Mouse (Mus musculus) 3134 (cell line): Measurements from ENCODE around the gene A330070K13Rik.

Source experiments
- DNase-seq: peaks from one replicate; pipeline ENCODE4 v3.0.0-alpha.2; 2011; ENCODE audit warnings: low spot score; ENCODE audit not compliant: insufficient read length; ENCODE audit errors: extremely low read depth

A330070K13Rik gene

GRCm38 (mm10) chr5:130384222-130384912, at the start of gene A330070K13Rik:
TSS of gene A330070K13Rik (minus strand) at chr5:130384631.
- peak; percentile 21 for DNase-seq

- peak; percentile 6 for DNase-seq
Observed at GRCm38 (mm10) chr5:130411516-130411915, 27.1 kb upstream of the A330070K13Rik start.

- DNase-seq, result no peak
Observed at GRCm38 (mm10) chr5:130409706-130410105, 25.3 kb upstream of the A330070K13Rik start.

- peak; percentile 24 for DNase-seq
Observed at GRCm38 (mm10) chr5:130405201-130405600, 20.8 kb upstream of the A330070K13Rik start.

GRCm38 (mm10) chr5:130400136-130400917, 15.9 kb upstream of the A330070K13Rik start:
- DNase-seq, result no peak

- no peak for DNase-seq
Observed at GRCm38 (mm10) chr5:130395142-130395541, 10.7 kb upstream of the A330070K13Rik start.

- no peak for DNase-seq
Observed at GRCm38 (mm10) chr5:130394386-130394785, 10.0 kb upstream of the A330070K13Rik start.

GRCm38 (mm10) chr5:130393618-130394355, 9.4 kb upstream of the A330070K13Rik start:
- DNase-seq, result no peak

GRCm38 (mm10) chr5:130386418-130386817, 2.0 kb upstream of the A330070K13Rik start:
- no peak for DNase-seq

GRCm38 (mm10) chr5:130375411-130375810, 9.0 kb downstream of the A330070K13Rik start:
- DNase-seq, result no peak

- DNase-seq, result no peak
Observed at GRCm38 (mm10) chr5:130369237-130369636, 15.2 kb downstream of the A330070K13Rik start, which contains the start of gene Caln1. TSS of gene Caln1 (plus strand) at chr5:130369455.

GRCm38 (mm10) chr5:130368236-130368635, 16.2 kb downstream of the A330070K13Rik start:
- no peak for DNase-seq

GRCm38 (mm10) chr5:130363773-130364172, 20.7 kb downstream of the A330070K13Rik start:
- DNase-seq, result no peak

GRCm38 (mm10) chr5:130363111-130363510, 21.3 kb downstream of the A330070K13Rik start:
- DNase-seq, result no peak

- no peak for DNase-seq
Observed at GRCm38 (mm10) chr5:130355223-130355622, 29.2 kb downstream of the A330070K13Rik start.

- peak; percentile 53 for DNase-seq
Observed at GRCm38 (mm10) chr5:130345871-130346270, 38.6 kb downstream of the A330070K13Rik start.

- DNase-seq, result no peak
Observed at GRCm38 (mm10) chr5:130344999-130345398, 39.4 kb downstream of the A330070K13Rik start.

GRCm38 (mm10) chr5:130340656-130341055, 43.8 kb downstream of the A330070K13Rik start:
- DNase-seq, result no peak

- DNase-seq, result no peak
Observed at GRCm38 (mm10) chr5:130335462-130335861, 49.0 kb downstream of the A330070K13Rik start.

GRCm38 (mm10) chr5:130333971-130334370, 50.5 kb downstream of the A330070K13Rik start:
- no peak for DNase-seq

GRCm38 (mm10) chr5:130333566-130333965, 50.9 kb downstream of the A330070K13Rik start:
- no peak for DNase-seq
